Mouse (Mus musculus) adrenal gland, postnatal 10 days (tissue): ENCODE results near the gene Cdhr5. TPM values are rescaled to one million over a fixed set of nuclear protein-coding genes. Genes with fewer than 3 reads are reported as not detected.

Experiments used
- DNase-seq: peaks from one replicate; pipeline ENCODE4 v3.0.0; 2021; ENCODE audit warnings: mixed read lengths
- microRNA-seq: library from miRNA; unstranded; fragments of <30 nt; microRNA quantifications from one replicate; pipeline ENCODE4 v1.2.0, GENCODE M21; 2021
- total RNA-seq, 2 experiments: library from RNA; stranded (reverse); gene quantifications; 2 replicates each; pipeline ENCODE4 v1.2.3; 2021

Cdhr5 gene
- total RNA-seq, 2 experiments from 2014 or later: 5.6 to 6.9 TPM

DNA sequence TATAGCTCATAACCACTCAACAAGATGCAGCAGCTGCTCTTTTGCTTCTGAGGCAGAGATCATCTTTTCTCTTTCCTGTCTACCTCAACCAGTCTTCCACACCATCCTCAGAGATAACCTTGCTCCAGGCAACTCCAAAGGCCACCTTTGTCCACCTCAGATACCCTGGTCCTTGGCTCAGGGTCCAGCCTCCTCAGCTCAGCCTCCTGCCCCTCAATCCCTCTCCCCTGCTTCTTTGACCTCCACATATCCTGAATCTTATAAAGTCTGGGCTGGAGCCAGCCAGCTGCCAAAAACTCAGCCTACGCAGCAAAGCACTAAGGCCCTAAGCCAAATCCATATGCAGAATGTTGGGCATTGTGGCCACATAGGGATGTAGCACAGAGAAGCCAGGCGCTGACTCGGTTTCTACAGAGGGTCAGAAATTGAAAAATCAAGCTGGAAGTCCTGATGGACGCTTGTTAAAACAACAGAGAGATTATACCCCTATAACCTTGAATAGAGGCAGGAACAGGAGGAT lies 53.8 kb downstream of the Cdhr5 start:
- no peak for DNase-seq

DNA sequence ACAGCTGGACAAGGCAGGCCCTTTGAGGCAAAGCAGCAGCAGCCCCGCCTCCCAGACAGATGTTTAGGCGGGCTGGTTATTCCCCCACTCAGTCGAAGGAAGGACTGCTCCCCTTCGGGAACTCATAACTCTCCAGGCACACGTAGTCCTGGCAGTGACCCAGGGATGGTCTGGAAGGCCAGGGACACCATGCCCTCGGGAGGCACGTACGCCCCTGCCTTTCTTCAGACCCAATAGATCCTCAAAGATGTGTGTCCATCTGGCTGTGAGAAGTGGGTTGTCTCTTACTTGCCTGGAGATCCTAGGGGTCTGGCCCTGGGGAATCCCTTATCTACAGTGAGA lies 54.5 kb downstream of the Cdhr5 start:
- no peak for DNase-seq

DNA sequence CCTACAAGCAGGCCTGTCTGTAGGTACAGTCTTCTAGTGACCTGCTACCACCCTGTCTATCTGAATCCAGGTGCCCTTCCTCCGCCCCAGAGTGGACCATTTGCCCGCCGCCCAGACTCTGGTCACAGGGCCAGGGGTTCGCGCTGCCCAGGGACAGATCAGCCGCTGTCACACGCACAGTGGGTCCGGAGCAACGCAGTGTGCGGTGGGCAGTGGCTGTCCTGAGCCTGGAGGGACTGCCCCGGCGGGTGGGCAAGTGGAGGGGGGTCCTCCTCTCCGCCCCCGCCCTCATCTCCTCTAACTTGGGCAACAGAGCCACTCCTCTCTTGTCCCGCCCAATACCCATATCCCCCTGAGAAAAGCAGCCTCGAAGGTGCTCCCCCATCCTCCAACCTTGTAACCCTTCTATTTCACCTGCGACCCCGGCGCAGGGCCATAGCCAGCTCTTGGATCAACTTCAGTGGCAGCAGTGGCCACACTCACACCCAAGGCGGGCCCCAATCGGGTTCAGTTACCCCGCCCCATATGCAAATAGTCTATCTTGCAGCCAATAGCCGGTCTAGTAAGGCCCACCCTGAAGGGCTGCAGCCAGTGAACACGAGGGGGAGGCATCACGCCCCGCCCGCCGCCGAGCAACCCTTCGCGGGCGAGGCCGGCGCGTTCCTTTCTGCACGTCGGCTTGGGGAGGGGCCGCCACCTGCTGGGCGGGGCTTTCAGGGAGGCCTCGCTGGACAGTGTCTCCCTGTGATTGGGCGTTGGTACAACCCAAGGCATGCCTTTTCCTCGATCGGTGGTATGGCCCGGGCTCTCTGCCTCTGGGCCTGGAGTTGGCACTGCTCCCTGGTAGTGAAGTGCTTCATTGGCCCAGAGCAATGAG lies 55.1 kb downstream of the Cdhr5 start:
- peak; percentile 98 for DNase-seq

DNA sequence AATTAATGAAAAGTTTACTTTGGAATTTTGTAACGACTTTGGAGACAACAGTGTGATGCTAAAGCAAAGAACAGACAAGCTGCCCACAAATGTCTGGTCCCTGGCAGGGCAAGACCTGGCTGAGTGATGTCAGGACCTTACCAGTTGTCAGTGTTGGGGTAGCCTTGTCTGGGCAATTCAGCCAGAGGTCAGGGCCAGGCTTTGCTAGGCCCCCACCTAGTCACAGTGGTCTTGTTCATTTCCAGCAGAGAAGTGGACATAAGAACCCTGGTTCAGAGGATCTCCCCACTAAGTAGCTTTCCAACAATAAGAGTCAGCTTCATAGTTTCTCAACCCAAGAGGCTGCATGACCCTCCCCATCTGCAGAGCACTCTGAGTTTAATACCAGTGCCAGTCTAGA lies 56.2 kb downstream of the Cdhr5 start:
- no peak for DNase-seq

DNA sequence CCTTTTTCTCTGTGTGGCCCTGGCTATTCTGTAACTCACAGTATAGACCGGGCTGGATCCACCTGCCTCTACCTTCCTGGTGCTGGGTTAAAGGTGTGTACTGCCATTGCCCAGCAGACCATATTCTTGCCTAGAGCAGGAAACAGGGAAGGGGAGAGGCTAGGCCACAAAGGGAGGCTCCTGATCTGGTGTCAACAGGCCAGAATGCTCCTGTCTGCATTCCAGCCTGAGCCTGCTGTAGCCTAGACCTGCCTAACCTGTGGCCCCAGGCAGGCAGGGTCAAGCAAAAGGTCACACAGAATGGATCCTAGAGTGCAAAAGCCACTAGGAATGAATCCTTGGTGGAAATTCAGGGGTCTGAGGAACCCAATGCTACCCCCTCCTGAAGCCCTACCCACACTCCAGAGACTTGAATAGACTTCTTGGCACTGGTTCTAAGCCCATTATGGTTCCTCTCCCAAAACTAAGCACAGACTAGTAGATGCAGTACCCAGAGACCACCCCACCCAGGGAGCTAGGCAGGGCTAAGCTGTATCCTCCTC lies 57.0 kb downstream of the Cdhr5 start:
- DNase-seq: no peak

Small RNAs within 50 kb of the gene (microRNA-seq; reads per million reads assigned to microRNA genes)
- gene Mir210: 437 reads per million, percentile 64 among the genes with 10 or more reads in this experiment

Other genes with a start within 250 kb of the Cdhr5 start
- not detected for gene Gm17387, start 247.7 kb downstream of the Cdhr5 start, total RNA-seq
- 1 to 10 TPM; 2.0 to 5.1 TPM for gene B4galnt4, start 215.7 kb downstream of the Cdhr5 start, total RNA-seq
- 1 to 10 TPM in 1 of 2 experiments, under 1 TPM in 1; 0.94 to 1.5 TPM for gene Pkp3, start 198.6 kb downstream of the Cdhr5 start, total RNA-seq
- gene Sigirr, start 176.2 kb downstream of the Cdhr5 start, total RNA-seq: 10 to 100 TPM in 1 of 2 experiments, 1 to 10 TPM in 1; 8.3 to 10.6 TPM
- under 1 TPM; 0.33 to 0.42 TPM for gene Ano9, start 159.0 kb downstream of the Cdhr5 start, total RNA-seq
- 10 to 100 TPM; 51.0 to 57.2 TPM for gene Ptdss2, start 154.4 kb downstream of the Cdhr5 start, total RNA-seq
- gene Rnh1, start 103.9 kb downstream of the Cdhr5 start, total RNA-seq: 100 to 1,000 TPM; 150 to 155 TPM
- 10 to 100 TPM; 87.8 to 91.9 TPM for gene Hras, start 82.8 kb downstream of the Cdhr5 start, total RNA-seq
- 1 to 10 TPM; 6.8 to 8.6 TPM for gene Lrrc56, start 82.6 kb downstream of the Cdhr5 start, total RNA-seq
- gene Lmntd2, start 62.7 kb downstream of the Cdhr5 start, total RNA-seq: under 1 TPM; 0.27 to 0.55 TPM
- 1 to 10 TPM; 6.5 to 7.8 TPM for gene Rassf7, start 60.9 kb downstream of the Cdhr5 start, total RNA-seq
- 10 to 100 TPM; 69.9 to 75.3 TPM for gene Phrf1, start 48.0 kb downstream of the Cdhr5 start, total RNA-seq
- gene Irf7, start 10.3 kb downstream of the Cdhr5 start, total RNA-seq: 1 to 10 TPM; 3.7 to 4.8 TPM
- 1 to 10 TPM; 2.8 to 3.2 TPM for gene Sct, start 2.3 kb upstream of the Cdhr5 start, total RNA-seq
- gene Drd4, start 15.2 kb upstream of the Cdhr5 start, total RNA-seq: under 1 TPM in 1 of 2 experiments, not detected in 1; 0.36 TPM
- gene Deaf1, start 50.9 kb upstream of the Cdhr5 start, total RNA-seq: 10 to 100 TPM; 39.9 to 59.2 TPM
- 10 to 100 TPM; 22.1 to 31.6 TPM for gene Tmem80, start 51.0 kb upstream of the Cdhr5 start, total RNA-seq
- 1 to 10 TPM; 4.6 to 7.1 TPM for gene Eps8l2, start 62.1 kb upstream of the Cdhr5 start, total RNA-seq
- 100 to 1,000 TPM; 466 to 479 TPM for gene Taldo1, start 115.4 kb upstream of the Cdhr5 start, total RNA-seq
- gene Gatd1, start 137.3 kb upstream of the Cdhr5 start, total RNA-seq: 10 to 100 TPM; 26.2 to 39.2 TPM
- 1 to 10 TPM; 2.5 to 6.4 TPM for gene Cend1, start 152.7 kb upstream of the Cdhr5 start, total RNA-seq
- 10 to 100 TPM; 60.2 to 74.3 TPM for gene Slc25a22, start 161.1 kb upstream of the Cdhr5 start, total RNA-seq
- 1 to 10 TPM; 2.4 to 7.3 TPM for gene Pidd1, start 167.2 kb upstream of the Cdhr5 start, total RNA-seq
- gene Rplp2, start 170.6 kb upstream of the Cdhr5 start, total RNA-seq: 1,000 to 10,000 TPM; 1,282 to 1,421 TPM
- gene Pnpla2, start 178.4 kb upstream of the Cdhr5 start, total RNA-seq: 1,000 to 10,000 TPM; 1,181 to 1,292 TPM
- gene Cracr2b, start 184.3 kb upstream of the Cdhr5 start, total RNA-seq: 10 to 100 TPM; 16.8 to 19.6 TPM
- gene Cd151, start 190.6 kb upstream of the Cdhr5 start, total RNA-seq: 100 to 1,000 TPM; 184 to 198 TPM
- 10 to 100 TPM; 58.3 to 59.7 TPM for gene Polr2l, start 198.3 kb upstream of the Cdhr5 start, total RNA-seq
- gene Tspan4, start 198.5 kb upstream of the Cdhr5 start, total RNA-seq: 10 to 100 TPM; 53.8 to 57.1 TPM